Mouse (Mus musculus) gastrocnemius, postnatal 10 days (tissue): ENCODE measurements around the gene Fmn2. TPM values are rescaled to one million over a fixed set of nuclear protein-coding genes. Genes with fewer than 3 reads are reported as not detected.

Experiments
- DNase-seq: peaks from one replicate; pipeline ENCODE4 v3.0.0; 2021; ENCODE audit warnings: mixed read lengths
- long read RNA-seq, 2 experiments: library from polyadenylated mRNA; stranded (forward); transcript quantifications; one replicate each; pipeline ENCODE4 v2.0.0; 2021
- total RNA-seq, 2 experiments: library from RNA; stranded (reverse); gene quantifications; 2 replicates each; pipeline ENCODE4 v1.2.3; 2021

Gene Fmn2
- 1 to 10 TPM; 1.2 to 1.6 TPM for total RNA-seq
- long read RNA-seq, experiment 1 = 0 reads
- long read RNA-seq, experiment 2, partial matches to known transcripts = 0 of 1 reads
- long read RNA-seq, experiment 2, other reads (novel, unspliced or antisense) = 1 of 1 reads

DNA sequence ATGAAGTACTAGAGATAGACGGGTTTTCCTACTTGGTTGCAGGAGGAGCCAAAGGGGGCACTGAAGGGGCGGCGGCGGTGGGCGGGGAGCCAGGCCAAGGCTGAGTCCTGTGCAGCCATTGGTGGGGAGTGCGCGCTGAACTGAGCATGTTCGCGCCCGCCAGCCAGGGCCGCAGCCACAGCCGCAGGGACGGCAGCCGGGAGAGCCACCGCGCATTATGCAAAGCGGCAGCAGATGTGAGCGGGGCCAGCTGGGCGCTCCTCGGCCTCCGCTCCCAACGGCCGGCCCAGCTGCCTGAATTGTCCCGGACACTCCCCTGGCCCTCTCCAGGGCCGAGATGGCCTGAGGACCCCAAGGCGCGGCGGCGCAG lies at the start of gene Fmn2:
Fmn2 (plus strand) TSS at position 165 of the 370 bp plus-strand sequence.
- DNase-seq = peak; percentile 50

DNA sequence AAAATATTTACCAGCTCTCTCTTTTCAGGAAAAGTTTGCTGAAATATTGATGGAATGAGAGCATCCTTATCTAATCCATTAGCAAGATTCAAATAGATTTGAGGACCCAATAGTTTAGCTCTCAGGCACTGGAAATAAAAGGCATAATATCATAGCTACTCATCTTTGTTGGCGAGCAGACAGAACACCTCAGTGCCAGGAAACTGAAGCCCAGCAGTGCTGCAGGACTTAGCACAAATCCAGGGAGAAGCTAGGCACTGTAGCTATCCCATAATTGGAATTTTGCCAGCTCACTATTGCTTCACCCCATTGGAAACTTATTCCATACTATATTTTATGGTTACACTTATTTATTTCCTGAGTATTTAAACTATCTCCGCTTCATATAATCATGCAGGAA lies 46.5 kb upstream of the Fmn2 start:
- no peak for DNase-seq

DNA sequence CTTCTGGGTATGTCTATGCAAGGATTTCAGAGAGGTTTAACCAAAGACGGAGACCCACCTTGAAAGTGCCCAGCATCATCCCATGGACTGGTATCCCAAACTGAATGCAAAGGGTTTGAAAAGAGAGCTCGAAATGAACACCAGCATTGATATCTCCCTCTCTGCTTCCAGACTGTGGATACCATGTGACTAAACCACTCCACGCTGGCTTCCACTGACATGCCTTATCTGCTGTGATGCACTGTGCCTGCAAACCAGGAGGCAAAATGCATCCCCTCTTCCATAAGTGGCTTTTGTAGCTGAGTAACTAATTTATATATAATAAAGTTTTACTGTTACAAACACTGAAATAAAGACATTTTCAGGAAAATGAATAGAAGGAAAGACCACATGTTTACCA lies 36.2 kb upstream of the Fmn2 start:
- DNase-seq = no peak

DNA sequence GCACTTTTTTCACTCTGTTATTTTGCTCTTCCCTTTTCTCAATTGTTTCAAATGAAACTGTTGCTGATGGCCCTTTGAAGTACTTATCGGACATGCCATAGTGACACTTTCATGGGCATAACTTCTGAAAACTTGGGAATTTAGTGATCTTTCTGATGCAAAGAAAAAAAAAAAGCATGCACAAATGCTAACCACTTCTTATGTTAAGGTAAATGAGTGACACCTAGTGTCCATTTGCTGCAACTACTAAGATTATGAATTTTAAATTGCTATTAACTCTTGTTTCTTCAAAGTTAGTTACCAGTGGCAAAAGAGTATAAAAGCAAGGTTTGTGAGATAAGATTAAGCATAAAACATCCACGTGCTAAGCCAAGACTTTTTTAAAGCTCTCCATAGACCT lies 35.4 kb upstream of the Fmn2 start:
- no peak for DNase-seq

DNA sequence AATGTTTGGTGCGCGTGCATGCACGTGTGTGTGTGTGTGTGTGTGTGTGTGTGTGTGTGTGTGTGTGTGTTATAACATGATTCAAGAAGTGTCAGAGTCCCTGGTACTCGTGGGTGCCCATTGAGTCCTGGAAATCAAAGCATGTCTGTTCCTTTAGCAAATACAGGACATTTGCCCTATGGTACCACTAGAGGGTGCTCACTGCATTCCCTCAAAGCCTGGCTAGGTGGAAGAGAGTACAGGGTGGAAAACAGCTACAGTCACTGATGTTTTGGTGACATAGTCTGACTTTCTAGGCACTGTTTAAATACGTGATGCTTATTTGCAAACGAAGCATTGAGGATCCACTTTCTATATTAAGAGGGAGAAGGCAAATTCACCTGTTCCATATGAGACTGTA lies 31.9 kb upstream of the Fmn2 start:
- DNase-seq = no peak

DNA sequence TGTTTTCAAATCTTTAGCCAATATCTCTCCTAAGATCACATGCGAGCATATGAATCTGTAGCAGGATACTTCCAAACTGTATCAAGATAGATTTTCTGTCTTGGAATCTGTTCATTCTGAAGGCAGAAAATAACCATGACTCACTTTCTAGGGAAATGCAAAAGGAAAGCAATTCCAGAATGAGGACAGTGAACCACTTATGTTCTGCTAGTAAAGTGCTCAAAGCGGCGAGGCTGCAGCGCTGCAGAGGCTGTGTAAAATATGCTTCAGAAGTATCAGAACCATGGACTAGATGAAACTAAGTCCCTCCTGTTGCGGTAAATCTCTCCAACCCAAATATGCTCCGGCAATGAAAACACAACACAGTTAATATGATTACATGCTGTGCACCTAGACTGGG lies 19.1 kb upstream of the Fmn2 start:
- no peak for DNase-seq

DNA sequence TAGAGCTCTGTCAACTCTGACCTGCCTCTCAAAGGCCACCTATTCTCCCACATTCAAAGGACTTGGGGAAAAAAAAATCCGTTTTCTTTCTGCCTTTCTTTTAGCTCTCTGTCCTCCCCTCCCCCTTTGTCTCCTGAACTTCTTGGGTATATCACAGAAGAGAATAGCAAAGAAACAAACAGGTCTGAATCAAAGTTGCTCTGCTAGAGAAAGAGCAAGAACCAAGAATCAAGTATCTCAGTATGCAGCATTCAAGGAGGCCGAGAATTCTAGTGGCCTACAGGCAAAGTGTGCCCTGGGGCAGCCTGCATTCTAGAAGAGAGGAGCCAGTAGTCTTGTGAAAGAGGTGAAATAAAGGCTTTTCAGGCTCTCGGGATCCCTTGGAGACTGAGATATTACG lies 1.6 kb upstream of the Fmn2 start:
- DNase-seq = no peak

DNA sequence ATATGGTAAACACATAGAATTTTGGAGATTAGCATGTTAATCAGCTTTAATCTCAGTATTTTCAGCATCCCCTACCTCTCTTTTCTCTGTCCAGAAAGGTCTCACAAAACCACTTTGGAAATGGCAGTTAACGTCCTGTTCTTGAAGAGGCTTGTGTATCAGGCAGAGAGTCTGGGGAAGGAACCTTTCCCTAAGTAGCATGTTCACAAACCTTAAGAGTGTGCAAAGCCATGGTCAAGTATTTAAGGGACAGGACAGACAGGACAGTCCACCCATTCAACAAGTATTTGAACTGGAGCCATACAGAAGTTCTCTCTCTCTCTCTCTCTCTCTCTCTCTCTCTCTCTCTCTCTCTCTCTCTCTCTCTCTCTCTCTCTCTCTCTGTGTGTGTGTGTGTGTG lies 614 bp upstream of the Fmn2 start:
- DNase-seq = no peak

DNA sequence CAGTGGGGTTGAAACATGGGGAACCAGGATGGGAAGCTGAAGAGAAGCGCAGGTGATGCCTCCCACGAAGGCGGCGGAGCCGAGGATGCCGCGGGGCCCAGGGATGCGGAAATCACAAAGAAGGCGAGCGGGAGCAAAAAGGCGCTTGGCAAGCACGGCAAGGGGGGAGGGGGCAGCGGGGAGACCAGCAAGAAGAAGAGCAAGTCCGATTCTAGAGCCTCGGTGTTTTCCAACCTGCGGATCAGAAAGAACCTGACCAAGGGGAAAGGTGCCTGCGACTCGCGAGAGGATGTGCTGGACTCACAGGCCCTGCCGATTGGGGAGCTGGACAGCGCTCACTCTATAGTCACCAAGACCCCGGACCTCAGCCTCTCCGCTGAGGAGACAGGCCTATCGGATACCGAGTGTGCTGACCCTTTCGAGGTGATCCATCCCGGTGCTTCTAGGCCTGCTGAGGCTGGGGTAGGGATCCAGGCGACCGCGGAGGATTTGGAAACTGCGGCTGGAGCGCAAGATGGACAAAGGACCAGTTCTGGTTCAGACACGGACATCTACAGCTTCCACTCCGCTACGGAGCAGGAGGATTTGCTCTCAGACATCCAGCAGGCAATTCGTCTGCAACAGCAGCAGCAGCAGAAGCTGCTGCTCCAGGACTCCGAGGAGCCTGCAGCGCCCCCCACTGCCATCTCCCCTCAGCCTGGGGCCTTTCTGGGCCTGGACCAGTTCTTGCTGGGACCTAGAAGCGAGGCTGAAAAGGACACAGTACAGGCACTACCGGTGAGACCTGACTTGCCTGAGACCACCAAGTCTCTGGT lies 613 bp downstream of the Fmn2 start:
- peak; percentile 23 for DNase-seq

DNA sequence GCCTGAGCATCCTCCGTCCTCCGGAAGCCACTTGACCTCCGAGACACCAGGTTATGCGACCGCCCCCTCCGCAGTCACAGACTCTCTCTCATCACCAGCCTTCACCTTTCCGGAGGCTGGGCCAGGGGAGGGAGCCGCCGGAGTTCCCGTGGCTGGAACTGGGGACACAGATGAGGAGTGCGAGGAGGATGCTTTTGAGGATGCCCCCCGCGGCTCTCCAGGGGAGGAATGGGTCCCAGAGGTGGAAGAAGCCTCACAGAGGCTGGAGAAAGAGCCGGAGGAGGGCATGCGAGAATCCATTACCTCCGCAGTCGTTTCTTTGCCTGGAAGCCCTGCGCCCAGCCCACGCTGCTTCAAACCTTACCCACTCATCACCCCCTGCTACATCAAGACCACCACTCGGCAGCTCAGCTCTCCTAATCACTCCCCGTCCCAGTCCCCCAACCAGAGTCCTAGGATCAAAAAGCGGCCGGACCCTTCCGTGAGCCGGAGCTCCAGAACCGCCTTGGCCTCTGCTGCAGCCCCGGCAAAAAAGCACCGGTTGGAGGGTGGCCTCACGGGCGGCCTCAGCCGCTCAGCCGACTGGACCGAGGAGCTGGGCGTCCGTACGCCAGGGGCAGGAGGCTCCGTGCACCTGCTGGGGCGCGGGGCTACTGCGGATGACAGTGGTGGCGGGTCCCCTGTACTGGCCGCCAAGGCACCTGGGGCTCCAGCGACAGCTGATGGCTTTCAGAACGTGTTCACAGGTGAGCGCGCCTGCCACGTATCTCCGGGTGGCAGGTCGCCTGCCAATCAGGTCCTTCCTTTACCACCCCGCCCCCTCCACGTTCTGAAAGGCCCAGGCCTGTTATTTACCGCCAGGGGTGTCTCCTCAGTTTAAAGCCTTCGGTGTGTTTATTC lies 1.5 kb downstream of the Fmn2 start:
- peak; percentile 6 for DNase-seq

DNA sequence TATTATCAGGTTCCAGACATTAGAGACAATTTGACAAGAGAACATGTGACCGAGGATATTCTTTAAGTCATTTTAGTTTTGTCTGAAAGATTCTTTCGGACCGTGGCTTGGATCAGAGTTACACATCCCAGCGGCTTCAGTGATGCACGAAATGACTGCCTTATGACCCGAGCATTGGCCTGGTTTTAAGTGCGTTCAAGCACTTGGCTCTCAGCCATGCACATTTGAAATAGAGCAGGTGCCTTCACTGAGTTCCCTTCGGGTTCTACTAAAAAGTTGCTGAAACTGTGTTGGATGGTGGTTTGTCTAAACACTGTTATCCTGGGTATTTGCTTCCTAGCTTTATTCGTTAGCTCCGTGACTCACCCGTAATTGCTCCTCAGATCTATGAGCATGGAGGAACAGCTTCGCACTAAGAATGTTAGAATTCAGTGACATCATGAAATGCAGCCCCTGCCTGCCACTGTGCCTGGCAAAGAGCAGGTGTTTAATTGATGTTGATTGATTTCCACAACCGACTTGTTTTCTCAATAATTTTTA lies 7.0 kb downstream of the Fmn2 start:
- DNase-seq = no peak

DNA sequence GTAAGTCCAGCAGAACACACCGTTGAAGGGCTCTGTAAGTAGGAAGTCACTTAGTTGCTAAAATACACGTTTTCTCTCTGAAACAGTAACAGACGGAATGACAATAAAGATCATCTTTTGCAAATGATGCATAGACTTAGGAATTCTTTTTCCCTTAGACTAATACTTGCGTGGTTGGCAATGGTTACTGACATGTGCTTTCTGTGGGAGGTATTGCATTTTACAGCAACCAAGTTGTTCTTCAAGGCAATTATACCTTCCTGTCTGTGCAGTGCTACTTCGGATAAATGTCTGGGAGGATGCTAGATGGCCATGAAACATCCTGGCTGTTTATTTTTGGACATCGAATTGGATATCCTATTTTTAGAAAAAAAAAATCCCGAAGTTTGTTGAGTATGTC lies 11.8 kb downstream of the Fmn2 start:
- no peak for DNase-seq

DNA sequence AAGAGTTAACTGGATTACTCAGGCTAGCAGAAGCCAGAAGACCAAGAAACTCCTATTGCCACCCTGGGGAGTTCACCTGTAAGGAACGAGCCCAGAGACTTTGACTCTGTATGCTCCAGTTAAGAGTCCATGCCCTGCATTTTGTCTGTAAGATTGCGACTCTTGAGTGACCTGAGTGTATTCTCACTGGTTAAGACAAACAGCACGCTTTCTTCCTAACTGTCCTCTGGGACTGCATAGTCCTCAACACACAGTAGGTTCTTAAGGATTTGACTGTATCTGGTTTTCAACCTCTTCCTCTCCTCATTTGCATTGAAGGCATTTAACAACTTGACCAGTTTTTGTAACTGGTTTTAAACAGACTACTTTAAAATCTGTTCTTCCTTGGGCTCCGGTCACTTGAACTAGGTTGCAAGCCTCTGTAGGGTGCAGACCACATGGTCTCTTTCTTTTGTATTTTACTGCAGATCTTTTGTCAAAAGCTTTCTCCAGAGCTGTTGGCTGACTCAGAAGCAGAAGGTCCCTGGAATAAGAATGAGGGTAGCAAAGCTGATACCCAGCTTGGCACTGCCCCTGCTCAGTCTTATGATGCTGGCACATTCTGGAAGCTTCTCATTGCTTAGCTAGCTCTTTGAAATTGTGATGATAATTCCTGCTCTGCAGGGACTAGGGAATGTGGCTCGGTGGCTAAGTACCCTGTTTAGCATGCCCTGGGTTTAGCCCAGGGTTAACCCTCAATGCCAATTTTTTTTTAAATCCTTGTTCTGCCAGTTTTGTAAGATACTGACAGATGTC lies 20.5 kb downstream of the Fmn2 start:
- DNase-seq = no peak

DNA sequence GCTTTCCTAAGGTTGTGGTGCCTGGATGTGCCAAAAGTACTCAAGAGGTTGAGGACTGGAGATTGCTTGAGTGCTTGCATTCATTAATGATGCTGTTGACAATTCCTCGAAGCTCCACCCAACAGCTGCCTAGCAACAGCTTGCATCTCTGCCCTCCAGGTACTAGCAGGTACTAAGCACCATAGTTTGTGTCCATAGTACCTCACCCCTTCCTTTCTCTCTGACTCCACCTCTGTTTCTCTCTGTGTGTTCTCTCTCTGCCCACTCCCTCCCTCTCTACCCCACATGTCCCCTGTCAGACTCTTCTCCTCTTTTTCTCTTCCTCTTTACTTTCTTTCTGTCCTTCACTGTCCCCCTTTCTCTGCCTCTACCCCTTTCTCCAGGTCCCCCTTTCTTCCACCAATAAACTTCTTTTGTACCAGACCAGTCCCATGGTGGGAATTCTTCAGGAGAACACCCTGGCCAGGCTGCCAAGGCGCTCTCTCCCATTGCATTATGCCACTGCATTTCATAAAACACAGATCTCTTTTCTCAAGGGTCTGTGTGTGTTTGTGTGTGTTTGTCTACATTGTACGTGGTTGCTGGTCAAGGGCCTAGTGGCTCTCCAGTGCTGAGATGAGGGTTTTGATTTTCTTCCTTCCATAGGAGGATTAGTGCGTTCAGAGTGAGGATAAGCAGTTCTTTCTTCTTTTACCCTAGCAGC lies 21.3 kb downstream of the Fmn2 start:
- no peak for DNase-seq

DNA sequence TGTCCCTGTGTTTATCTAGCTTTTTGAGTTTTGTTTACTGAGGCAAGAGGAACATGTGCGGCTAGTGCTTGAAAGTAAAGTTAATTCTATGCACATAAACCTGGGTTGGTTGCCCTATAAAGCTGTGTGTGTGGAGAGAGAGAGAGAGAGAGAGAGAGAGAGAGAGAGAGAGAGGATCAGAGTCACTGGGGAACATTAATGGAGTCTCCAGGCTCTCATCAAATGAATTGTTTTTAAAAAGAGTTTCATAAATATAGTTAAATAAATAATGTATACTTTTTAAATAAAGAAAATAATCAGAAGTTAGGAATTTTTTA lies 21.8 kb downstream of the Fmn2 start:
- no peak for DNase-seq

DNA sequence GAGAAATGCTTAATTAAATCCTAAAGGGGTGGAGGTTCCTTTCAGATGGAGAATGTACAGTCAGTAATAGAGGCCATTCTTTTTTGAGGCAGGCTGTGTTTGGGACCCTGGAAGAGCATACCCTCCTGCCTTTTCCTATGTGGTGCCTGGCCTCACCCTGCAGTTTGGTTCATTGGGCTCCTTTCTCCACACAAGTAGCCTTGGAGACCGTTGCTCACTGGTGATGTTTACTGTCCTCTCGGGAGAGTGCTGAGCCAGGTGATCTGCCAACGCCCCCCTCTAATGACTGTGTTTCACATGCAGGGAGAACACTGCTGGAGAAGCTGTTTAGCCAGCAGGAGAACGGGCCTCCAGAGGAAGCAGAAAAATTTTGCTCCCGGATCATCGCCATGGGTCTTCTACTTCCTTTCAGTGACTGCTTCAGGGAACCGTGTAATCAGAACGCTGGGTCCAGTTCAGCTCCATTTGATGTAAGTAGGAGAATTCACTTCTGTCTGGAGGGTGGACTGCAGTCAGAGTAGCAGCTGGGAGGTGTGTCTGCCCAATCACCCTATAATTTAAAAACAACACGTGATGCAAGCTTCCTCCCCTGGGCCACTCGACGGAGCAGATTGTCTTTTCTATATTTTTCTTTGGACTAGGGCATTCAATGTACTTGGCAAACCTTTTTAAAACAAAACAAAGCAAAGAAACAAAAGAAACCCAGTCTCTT lies 35.3 kb downstream of the Fmn2 start:
- peak; percentile 5 for DNase-seq

DNA sequence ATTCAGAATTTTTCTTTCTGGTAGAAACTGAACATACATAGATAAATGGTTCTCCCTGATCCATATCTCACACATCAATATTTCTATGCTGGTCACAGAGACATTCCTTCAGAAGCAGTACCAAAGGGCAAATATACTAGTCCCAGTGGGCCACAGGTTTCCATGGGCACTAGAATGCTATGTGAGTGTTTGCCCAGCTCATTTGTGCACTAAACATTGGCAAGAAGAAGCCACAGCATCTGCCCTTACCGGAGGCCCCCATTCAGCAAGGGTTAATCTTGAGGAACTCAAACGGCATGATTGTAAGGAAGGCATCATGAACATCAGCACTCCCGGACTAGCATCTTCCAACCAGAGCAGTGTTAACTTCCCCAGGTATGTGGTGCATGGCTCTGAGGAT lies 35.9 kb downstream of the Fmn2 start:
- DNase-seq = no peak

DNA sequence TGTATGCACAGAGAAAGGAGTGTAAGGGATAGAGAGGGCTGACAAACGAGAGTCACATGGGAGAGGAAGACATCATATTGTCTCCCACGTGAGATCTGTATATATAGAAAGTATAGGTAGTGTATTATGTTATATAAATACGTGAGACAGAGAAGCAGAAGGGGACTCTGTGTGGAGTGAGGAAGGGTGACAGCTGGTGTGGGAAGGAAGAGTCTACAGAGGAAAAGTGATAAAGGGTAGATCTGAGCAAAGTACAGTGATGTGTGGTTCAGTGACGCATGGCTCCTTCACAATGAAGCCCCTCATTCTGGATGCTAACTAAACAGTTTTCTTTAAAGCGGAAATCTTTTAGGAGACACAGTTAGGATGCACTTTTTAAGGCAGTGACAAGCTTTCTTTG lies 46.7 kb downstream of the Fmn2 start:
- no peak for DNase-seq

DNA sequence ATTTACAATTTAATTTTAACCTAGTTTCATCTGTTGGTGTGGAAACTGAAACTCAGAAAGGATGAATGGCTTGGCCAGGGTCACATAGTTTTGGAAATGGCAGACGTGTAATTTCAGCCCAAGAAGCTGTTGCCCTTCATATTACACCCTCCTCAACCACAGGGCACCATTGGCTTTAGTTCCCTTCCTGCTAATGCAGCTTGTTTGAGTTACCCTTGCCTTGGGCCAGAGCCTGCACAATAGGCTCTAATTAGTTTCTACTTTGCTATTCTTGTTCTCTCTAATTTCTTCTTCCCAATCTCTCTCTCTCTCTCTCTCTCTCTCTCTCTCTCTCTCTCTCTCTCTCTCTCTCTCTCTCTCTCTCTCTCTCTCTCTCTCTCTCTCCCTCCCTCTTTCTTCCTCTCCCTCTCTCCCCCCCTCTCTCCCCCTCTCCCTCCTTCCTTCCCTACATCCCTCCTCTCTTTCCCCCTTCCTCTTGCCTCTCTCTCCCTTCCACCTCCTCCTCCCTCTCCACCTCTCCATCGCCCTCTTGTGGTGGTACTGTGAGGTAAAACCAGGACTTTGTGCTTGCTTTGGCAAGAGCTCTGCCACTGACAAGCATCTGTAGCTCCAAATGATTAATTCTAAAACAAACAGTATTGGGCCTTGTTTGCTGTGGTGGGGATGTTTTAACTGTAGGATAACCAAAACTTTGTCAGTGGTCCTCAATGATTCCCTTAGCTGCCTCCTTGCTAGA lies 51.8 kb downstream of the Fmn2 start:
- DNase-seq = peak; percentile 47

DNA sequence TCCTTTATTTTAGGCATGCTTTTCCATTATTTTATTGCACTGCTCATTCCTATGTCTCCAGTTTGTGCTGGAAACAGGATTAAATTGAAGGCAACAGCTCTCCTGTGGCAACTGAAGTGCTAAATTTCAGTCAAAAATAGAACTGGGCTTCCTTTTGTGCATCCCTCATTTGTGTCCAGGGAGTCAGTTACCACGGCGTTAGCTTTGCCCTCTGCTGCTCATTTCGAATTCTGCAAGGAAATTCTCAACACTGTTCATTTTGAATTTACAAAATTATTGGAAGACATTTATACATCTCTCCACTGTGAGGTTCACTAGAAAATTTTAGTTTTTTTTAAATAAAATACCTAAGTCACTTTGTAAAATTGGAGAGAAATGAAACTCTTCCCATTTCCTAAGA lies 53.8 kb downstream of the Fmn2 start:
- DNase-seq = no peak
